Mouse (Mus musculus) liver, embryonic 11.5 days (tissue): ENCODE results near the gene Gnaz. TPM values are rescaled to one million over a fixed set of nuclear protein-coding genes. Genes with fewer than 3 reads are reported as not detected.

ENCODE experiments used
- polyA plus RNA-seq: library from polyadenylated mRNA; unstranded; fragments of >200 nt; fragmentation: Nextera tagmentation; extraction: Ambion mirVana; gene quantifications from 2 replicates; pipeline ENCODE4 v1.2.1, GENCODE M21; 2014

Gnaz gene
- polyA plus RNA-seq, 1 experiment from 2014 or later, result 13.6 TPM

Other genes starting within 250 kb of the Gnaz start
- gene Rsph14, start 65.4 kb downstream of the Gnaz start, polyA plus RNA-seq, result not detected in 2 replicates
- gene Rab36, start 69.9 kb downstream of the Gnaz start, polyA plus RNA-seq, result 6.5 and 7.8 TPM in 2 replicates
- 4.2 and 6.8 TPM in 2 replicates for gene Bcr, start 93.4 kb downstream of the Gnaz start, polyA plus RNA-seq
- gene Specc1l, start 244.9 kb downstream of the Gnaz start, polyA plus RNA-seq, result 13.3 and 14.3 TPM in 2 replicates